Mouse (Mus musculus) heart, adult 8-10 months (tissue): ENCODE data around the gene Mblac1. TPM values are rescaled to one million over a fixed set of nuclear protein-coding genes. Genes with fewer than 3 reads are reported as not detected.

Experiments used
- DNase-seq: peaks from one replicate; pipeline ENCODE4 v3.0.0; 2022; ENCODE audit warnings: low spot score
- total RNA-seq, 4 experiments: library from RNA; stranded (reverse); gene quantifications; 2 replicates each; pipeline ENCODE4 v1.2.4; 2022

Gene Mblac1
- 1 to 10 TPM; 1.8 to 4.3 (median 2.4) TPM for total RNA-seq

- peak; percentile 92 for DNase-seq
These were observed at the start of gene Mblac1 for GRCm38 (mm10) chr5:138193771-138194727. Gene Mblac1 (plus strand): TSS chr5:138194314.

- DNase-seq: no peak
These were observed 39.7 kb upstream of the Mblac1 start for GRCm38 (mm10) chr5:138154390-138154789.

GRCm38 (mm10) chr5:138155443-138155976 is 38.6 kb upstream of the Mblac1 start, which contains the start of gene Zfp113:
Gene Zfp113 (minus strand): TSS chr5:138155744.
- peak; percentile 96 for DNase-seq

- no peak for DNase-seq
These were observed 33.8 kb upstream of the Mblac1 start for GRCm38 (mm10) chr5:138160224-138160762.

GRCm38 (mm10) chr5:138160842-138161665 is 33.1 kb upstream of the Mblac1 start, which contains the start of gene Cops6:
Gene Cops6 (plus strand): TSS chr5:138161071.
- peak; percentile 95 for DNase-seq

- no peak for DNase-seq
These were observed 31.1 kb upstream of the Mblac1 start for GRCm38 (mm10) chr5:138163046-138163445.

- DNase-seq: no peak
These were observed 30.5 kb upstream of the Mblac1 start for GRCm38 (mm10) chr5:138163610-138164009.

GRCm38 (mm10) chr5:138165594-138165993 is 28.5 kb upstream of the Mblac1 start:
- DNase-seq: no peak

- peak; percentile 95 for DNase-seq
These were observed 23.1 kb upstream of the Mblac1 start for GRCm38 (mm10) chr5:138170936-138171561.

- peak; percentile 100 for DNase-seq
These were observed 22.2 kb upstream of the Mblac1 start, which contains the start of the genes Ap4m1 and Mcm7 for GRCm38 (mm10) chr5:138171695-138172491. Gene Ap4m1 (plus strand): TSS chr5:138172002. Gene Mcm7 (minus strand): TSS chr5:138172422.

GRCm38 (mm10) chr5:138173217-138173616 is 20.9 kb upstream of the Mblac1 start:
- no peak for DNase-seq

- DNase-seq: peak; percentile 91
These were observed 7.0 kb upstream of the Mblac1 start, which contains the start of the genes Taf6 and Cnpy4 for GRCm38 (mm10) chr5:138186950-138187638. Gene Taf6 (minus strand): TSS chr5:138187451. Gene Cnpy4 (plus strand): TSS chr5:138187485.

GRCm38 (mm10) chr5:138187661-138188306 is 6.3 kb upstream of the Mblac1 start:
- peak; percentile 88 for DNase-seq

GRCm38 (mm10) chr5:138194755-138195345 is 736 bp downstream of the Mblac1 start:
- DNase-seq: no peak

- no peak for DNase-seq
These were observed 1.3 kb downstream of the Mblac1 start for GRCm38 (mm10) chr5:138195463-138195862.

GRCm38 (mm10) chr5:138199576-138199975 is 5.5 kb downstream of the Mblac1 start:
- DNase-seq: no peak

- no peak for DNase-seq
These were observed 8.0 kb downstream of the Mblac1 start for GRCm38 (mm10) chr5:138202086-138202485.

- DNase-seq: no peak
These were observed 13.1 kb downstream of the Mblac1 start for GRCm38 (mm10) chr5:138207253-138207652.
